Mouse (Mus musculus) limb, embryonic 13.5 days (tissue): ENCODE results near the gene Fbxw20. TPM values are rescaled to one million over a fixed set of nuclear protein-coding genes. Genes with fewer than 3 reads are reported as not detected.
"Not testable (repeated sequence)": the region's sequence is repeated elsewhere in the genome, so short reads cannot be mapped to it uniquely, and the experiment has no call there.

ENCODE experiments used
- ATAC-seq: fragments of 200-750 bp; cut with Nextera tagmentation; 2 replicates; pipeline ENCODE4 v1.8.0; 2017; ENCODE audit warnings: low read depth, moderate number of reproducible peaks, moderate TSS enrichment; ENCODE audit not compliant: low FRiP score
- H3K27ac ChIP-seq: fragments of 300-500 bp; sonication (generic); 2 replicates; pipeline ENCODE4 v1.5.1; 2015; ENCODE audit warnings: inconsistent platforms, mild to moderate bottlenecking, moderate library complexity
- H3K27me3 ChIP-seq: fragments of 300-500 bp; sonication (generic); 2 replicates; pipeline ENCODE4 v1.6.1; 2015; ENCODE audit warnings: mild to moderate bottlenecking, inconsistent platforms
- H3K36me3 ChIP-seq: fragments of 300-500 bp; sonication (generic); 2 replicates; pipeline ENCODE4 v1.6.1; 2015; ENCODE audit warnings: inconsistent platforms, mild to moderate bottlenecking, moderate library complexity
- H3K4me1 ChIP-seq: fragments of 300-500 bp; sonication (generic); 2 replicates; pipeline ENCODE4 v1.6.1; 2015; ENCODE audit warnings: inconsistent platforms
- H3K4me2 ChIP-seq: fragments of 300-500 bp; sonication (generic); replicated peaks from 2 replicates; pipeline ENCODE4 v1.6.1; 2015; ENCODE audit warnings: inconsistent platforms, mild to moderate bottlenecking, moderate library complexity
- H3K4me3 ChIP-seq: fragments of 300-500 bp; sonication (generic); 2 replicates; pipeline ENCODE4 v1.5.1; 2015; ENCODE audit warnings: moderate library complexity, mild to moderate bottlenecking, inconsistent platforms
- H3K9ac ChIP-seq: fragments of 300-500 bp; sonication (generic); 2 replicates; pipeline ENCODE4 v1.6.1; 2015; ENCODE audit warnings: mild to moderate bottlenecking, inconsistent platforms
- H3K9me3 ChIP-seq: fragments of 300-500 bp; sonication (generic); 2 replicates; pipeline ENCODE4 v1.6.1; 2016; ENCODE audit warnings: inconsistent platforms
- WGBS: fragments of 180-500 bp; shearing (Covaris S2); methylation state at CpG from one replicate; pipeline ENCODE4 v1.1.7; 2015; 5-methylcytosine and 5-hydroxymethylcytosine counted together
- polyA plus RNA-seq: library from polyadenylated mRNA; unstranded; fragments of >200 nt; fragmentation: Nextera tagmentation; extraction: Ambion mirVana; gene quantifications from 2 replicates; pipeline ENCODE4 v1.2.1, GENCODE M21; 2015

Fbxw20 gene
- polyA plus RNA-seq: not detected in 2 replicates

DNA sequence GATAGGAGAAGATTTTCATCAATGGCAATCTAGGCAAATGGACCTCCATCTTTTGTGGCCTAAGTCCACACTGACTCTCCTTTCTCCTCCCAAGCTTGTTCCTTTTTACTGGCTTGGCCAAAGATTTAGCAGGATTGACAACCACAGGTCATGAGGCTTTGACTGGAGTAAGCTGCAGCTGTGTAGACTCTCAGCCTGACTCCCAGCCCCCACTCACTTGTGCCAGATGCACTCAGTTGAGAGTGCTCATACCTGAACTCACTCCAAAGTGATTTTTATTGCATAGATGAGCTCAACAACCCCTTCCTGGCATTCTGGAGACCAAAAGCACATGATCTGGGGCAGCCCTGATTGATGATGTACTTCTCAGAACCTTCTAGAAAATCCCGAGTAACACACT, at the start of gene Fbxw20:
Gene Fbxw20, minus strand, starts transcription at position 101 of the 400 bp plus-strand sequence.
- 88% methylated on average over 1 of the region's 1 CpGs for WGBS
- Histone ChIP-seq H3K4me1 (no peaks in the 10 kb centered on the region), H3K36me3 (no peaks in the 10 kb centered on the region), H3K9me3 (no peaks in the 10 kb centered on the region), H3K4me3 (no peak within 1 kb of the TSS), H3K27me3 (no peaks in the 10 kb centered on the region), H3K4me2 (no peak within 1 kb of the TSS), H3K9ac (no peak within 1 kb of the TSS), H3K27ac (no peak within 1 kb of the TSS)
- ATAC-seq: no peak

GRCm38 (mm10) chr9:109263041-109263440, 28.5 kb upstream of the Fbxw20 start:
- no peaks in the 10 kb centered on the region for H3K36me3 ChIP-seq
- no peak overlapping the region for H3K27ac ChIP-seq
- no peak overlapping the region for H3K9ac ChIP-seq
- no peaks in the 10 kb centered on the region for H3K4me1 ChIP-seq
- no peak overlapping the region for H3K4me3 ChIP-seq
- H3K9me3 ChIP-seq: no peaks in the 10 kb centered on the region
- no peak overlapping the region for H3K4me2 ChIP-seq
- WGBS: 67% methylated on average over 2 of the region's 2 CpGs
- ATAC-seq: no peak
- H3K27me3 ChIP-seq: no peaks in the 10 kb centered on the region

DNA sequence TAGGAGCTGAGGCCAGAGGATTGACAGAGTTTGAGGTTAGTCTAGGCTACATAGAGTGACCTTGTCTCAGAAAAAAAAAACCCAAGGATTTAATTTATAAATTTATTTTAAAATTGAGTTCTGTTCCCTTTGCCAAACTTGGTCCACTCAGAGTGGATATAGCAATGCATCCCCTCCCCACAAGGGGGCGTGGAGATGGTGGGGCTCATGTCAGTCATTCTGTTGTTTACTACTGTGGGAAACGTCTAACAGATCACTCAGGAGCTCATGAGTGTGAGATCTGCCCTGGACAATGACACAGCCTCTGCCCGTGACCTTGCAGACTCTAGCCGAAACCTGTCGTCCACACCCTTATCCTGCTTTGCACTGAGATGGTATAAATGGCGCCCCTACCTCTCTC, 16.1 kb downstream of the Fbxw20 start:
- no peak overlapping the region for H3K4me3 ChIP-seq
- no peak for ATAC-seq
- H3K27me3 ChIP-seq: no peaks in the 10 kb centered on the region
- H3K4me1 ChIP-seq: no peaks in the 10 kb centered on the region
- H3K4me2 ChIP-seq: no peak overlapping the region
- no peak overlapping the region for H3K27ac ChIP-seq
- H3K9me3 ChIP-seq: no peaks in the 10 kb centered on the region
- no peak overlapping the region for H3K9ac ChIP-seq
- no peaks in the 10 kb centered on the region for H3K36me3 ChIP-seq
- WGBS: 74% methylated on average over 6 of the region's 6 CpGs

- not testable (repeated sequence) for H3K4me1 ChIP-seq, H3K4me2 ChIP-seq, H3K27me3 ChIP-seq, H3K9me3 ChIP-seq, H3K27ac ChIP-seq, H3K4me3 ChIP-seq, H3K9ac ChIP-seq, H3K36me3 ChIP-seq, ATAC-seq
- 70% methylated on average over 1 of the region's 1 CpGs for WGBS
Observed at GRCm38 (mm10) chr9:109201347-109201746, 33.2 kb downstream of the Fbxw20 start.

- no peak overlapping the region for H3K4me2 ChIP-seq
- H3K27ac ChIP-seq: no peak overlapping the region
- no peaks in the 10 kb centered on the region for H3K4me1 ChIP-seq
- no peak overlapping the region for H3K9ac ChIP-seq
- H3K9me3 ChIP-seq: no peaks in the 10 kb centered on the region
- ATAC-seq: no peak
- WGBS: 93% methylated on average over 1 of the region's 1 CpGs
- H3K4me3 ChIP-seq: no peak overlapping the region
- no peaks in the 10 kb centered on the region for H3K36me3 ChIP-seq
- no peaks in the 10 kb centered on the region for H3K27me3 ChIP-seq
Observed at GRCm38 (mm10) chr9:109200349-109200748, 34.2 kb downstream of the Fbxw20 start.

GRCm38 (mm10) chr9:109199353-109199752, 35.2 kb downstream of the Fbxw20 start:
- H3K4me2 ChIP-seq: no peak overlapping the region
- H3K9ac ChIP-seq: no peak overlapping the region
- no peak overlapping the region for H3K27ac ChIP-seq
- no peaks in the 10 kb centered on the region for H3K9me3 ChIP-seq
- ATAC-seq: no peak
- H3K27me3 ChIP-seq: no peaks in the 10 kb centered on the region
- whole genome bisulfite sequencing: 61% methylated on average over 1 of the region's 1 CpGs
- H3K36me3 ChIP-seq: no peaks in the 10 kb centered on the region
- no peaks in the 10 kb centered on the region for H3K4me1 ChIP-seq
- no peak overlapping the region for H3K4me3 ChIP-seq

- 67% methylated on average over 3 of the region's 3 CpGs for WGBS
- ATAC-seq, H3K4me1 ChIP-seq, H3K4me3 ChIP-seq, H3K27me3 ChIP-seq, H3K36me3 ChIP-seq, H3K4me2 ChIP-seq, H3K9ac ChIP-seq, H3K27ac ChIP-seq, H3K9me3 ChIP-seq: not testable (repeated sequence)
Observed at GRCm38 (mm10) chr9:109195875-109196274, 38.7 kb downstream of the Fbxw20 start, which contains the start of gene Fbxw13. TSS of gene Fbxw13 (minus strand) at chr9:109195975.

- 81% methylated on average over 1 of the region's 1 CpGs for WGBS
- Histone ChIP-seq H3K9ac (no peak overlapping the region), H3K4me3 (no peak overlapping the region), H3K4me1 (no peaks in the 10 kb centered on the region), H3K36me3 (no peaks in the 10 kb centered on the region), H3K27me3 (no peaks in the 10 kb centered on the region), H3K4me2 (no peak overlapping the region), H3K9me3 (peaks cover 6% of the 10 kb centered on the region), H3K27ac (no peak overlapping the region)
- ATAC-seq: no peak
Observed at GRCm38 (mm10) chr9:109177208-109177607, 57.3 kb downstream of the Fbxw20 start.

DNA sequence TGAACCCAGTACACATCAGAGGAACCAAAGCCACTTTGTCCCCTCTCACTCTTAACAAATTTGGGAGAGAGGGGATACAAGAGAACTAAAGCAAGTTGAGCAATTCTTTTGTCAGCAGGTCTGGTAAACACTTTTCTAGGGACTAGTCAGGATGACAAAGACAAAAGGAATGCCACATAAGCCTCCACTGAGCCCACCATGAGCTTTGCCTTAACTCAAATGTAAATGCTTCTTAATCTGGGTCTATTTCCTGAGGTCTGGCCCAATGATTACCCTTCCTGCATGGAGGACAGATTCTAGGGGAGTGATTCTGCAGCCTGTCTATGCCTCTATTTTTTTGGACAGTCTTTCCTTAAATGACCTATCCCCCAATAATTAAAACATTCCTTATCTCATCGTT, 58.3 kb downstream of the Fbxw20 start:
- no peak overlapping the region for H3K4me2 ChIP-seq
- WGBS: 78% methylated on average over 1 of the region's 1 CpGs
- H3K4me1 ChIP-seq: no peaks in the 10 kb centered on the region
- peaks cover 6% of the 10 kb centered on the region for H3K9me3 ChIP-seq
- no peak overlapping the region for H3K27ac ChIP-seq
- H3K27me3 ChIP-seq: no peaks in the 10 kb centered on the region
- no peak overlapping the region for H3K9ac ChIP-seq
- no peak for ATAC-seq
- no peaks in the 10 kb centered on the region for H3K36me3 ChIP-seq
- no peak overlapping the region for H3K4me3 ChIP-seq

Other genes with a start within 250 kb of the Fbxw20 start
- gene Ucn2, start 248.7 kb downstream of the Fbxw20 start, polyA plus RNA-seq: 0.22 and 0.33 TPM in 2 replicates
- 12.3 and 14.6 TPM in 2 replicates for gene Pfkfb4, start 243.0 kb downstream of the Fbxw20 start, polyA plus RNA-seq
- gene Shisa5, start 196.2 kb downstream of the Fbxw20 start, polyA plus RNA-seq: 84.1 and 87.1 TPM in 2 replicates
- gene Trex1, start 175.0 kb downstream of the Fbxw20 start, polyA plus RNA-seq: 9.0 and 11.8 TPM in 2 replicates
- 29.0 and 31.1 TPM in 2 replicates for gene Atrip, start 160.6 kb downstream of the Fbxw20 start, polyA plus RNA-seq
- 13.4 and 14.2 TPM in 2 replicates for gene Ccdc51, start 152.3 kb downstream of the Fbxw20 start, polyA plus RNA-seq
- gene Tma7, start 152.2 kb downstream of the Fbxw20 start, polyA plus RNA-seq: 711 TPM in 2 replicates
- gene Plxnb1, start 139.4 kb downstream of the Fbxw20 start, polyA plus RNA-seq: 13.0 and 13.4 TPM in 2 replicates
- not detected in 2 replicates for gene Fbxw21, start 72.7 kb downstream of the Fbxw20 start, polyA plus RNA-seq
- not detected in 2 replicates for gene Fbxw13, start 38.8 kb downstream of the Fbxw20 start, polyA plus RNA-seq
- gene Fbxw14, start 52.9 kb upstream of the Fbxw20 start, polyA plus RNA-seq: not detected in 2 replicates
- not detected in 2 replicates for gene Fbxw28, start 104.9 kb upstream of the Fbxw20 start, polyA plus RNA-seq
- gene Fbxw22, start 169.5 kb upstream of the Fbxw20 start, polyA plus RNA-seq: not detected in 2 replicates
- gene Fbxw16, start 214.4 kb upstream of the Fbxw20 start, polyA plus RNA-seq: not detected in 2 replicates